Mouse (Mus musculus): Measurements from ENCODE around the gene Ifng.
A peak's percentile ranks its signal among the peaks of the same experiment; 100 is the strongest.

Ifng gene

GRCm38 (mm10) chr10:118479244-118479643 is 38.4 kb downstream of the Ifng start:
- DNase-seq (ENCODE audit: low read depth, low spot score): peak; percentile 35

- no peak for DNase-seq (ENCODE audit: low read depth, low spot score)
Observed at GRCm38 (mm10) chr10:118480118-118480517, 39.3 kb downstream of the Ifng start.

- no peak for DNase-seq (ENCODE audit: low read depth, low spot score)
Observed at GRCm38 (mm10) chr10:118480793-118481192, 39.9 kb downstream of the Ifng start.

GRCm38 (mm10) chr10:118494109-118494508 is 53.3 kb downstream of the Ifng start:
- DNase-seq (ENCODE audit: low read depth, low spot score): no peak

- DNase-seq (ENCODE audit: low read depth, low spot score): no peak
Observed at GRCm38 (mm10) chr10:118495362-118495761, 54.5 kb downstream of the Ifng start.

All from telencephalon, adult 2 months (tissue).